Mouse (Mus musculus) C2C12 (cell line): Measurements from ENCODE around the gene Mgst3. TPM values are rescaled to one million over a fixed set of nuclear protein-coding genes. Genes with fewer than 3 reads are reported as not detected.

ENCODE experiments used
- H3K27me3 ChIP-seq: one replicate; pipeline ENCODE4 v1.6.1; 2011; ENCODE audit not compliant: control insufficient read depth, insufficient read depth, insufficient read length
- H3K36me3 ChIP-seq: one replicate; pipeline ENCODE4 v1.6.1; 2011; ENCODE audit not compliant: control insufficient read depth, insufficient read depth
- H3K4me3 ChIP-seq: one replicate; pipeline ENCODE4 v1.5.1; 2011; ENCODE audit warnings: mild to moderate bottlenecking, control low read depth; ENCODE audit not compliant: poor library complexity, insufficient read depth, severe bottlenecking
- H3K79me2 ChIP-seq: one replicate; pipeline ENCODE4 v1.6.1; 2011; ENCODE audit not compliant: control insufficient read depth, insufficient read depth
- H3K79me3 ChIP-seq: one replicate; pipeline ENCODE4 v1.6.1; 2011; ENCODE audit warnings: low read depth, control low read depth
- H3ac ChIP-seq: one replicate; pipeline ENCODE3; 2011; ENCODE audit warnings: low read depth; ENCODE audit not compliant: control insufficient read depth, insufficient read length
- CEBPB ChIP-seq: IDR thresholded peaks from one replicate; pipeline ENCODE4 v1.6.1; 2011; ENCODE audit warnings: low read depth, mild to moderate bottlenecking, control low read depth, moderate library complexity
- CTCF ChIP-seq: IDR thresholded peaks from one replicate; pipeline ENCODE4 v1.5.1; 2011; ENCODE audit not compliant: control insufficient read depth, insufficient read depth, insufficient read length
- FOSL1 ChIP-seq: IDR thresholded peaks from one replicate; pipeline ENCODE4 v1.8.0; 2011; ENCODE audit warnings: mild to moderate bottlenecking, low read length; ENCODE audit not compliant: poor library complexity, insufficient read depth, severe bottlenecking
- MAX ChIP-seq: IDR thresholded peaks from one replicate; pipeline ENCODE4 v1.6.1; 2011; ENCODE audit warnings: mild to moderate bottlenecking, control low read depth
- MYOD1 ChIP-seq: IDR thresholded peaks from one replicate; pipeline ENCODE4 v1.6.1; 2011; ENCODE audit warnings: low read depth; ENCODE audit not compliant: control insufficient read depth, insufficient read length
- MYOG ChIP-seq: IDR thresholded peaks from one replicate; pipeline ENCODE4 v1.6.1; 2011; ENCODE audit not compliant: control insufficient read depth, insufficient read length; ENCODE audit errors: extremely low read depth
- USF1 ChIP-seq: IDR thresholded peaks from one replicate; pipeline ENCODE4 v1.6.1; 2011; ENCODE audit warnings: low read depth, mild to moderate bottlenecking, control low read depth, moderate library complexity
- microRNA-seq: library from miRNA; unstranded; fragments of <30 nt; microRNA quantifications from one replicate; pipeline ENCODE4, GENCODE M21; 2019; ENCODE audit warnings: borderline microRNAs expressed
- polyA plus RNA-seq: library from polyadenylated mRNA; unstranded; fragments of >200 nt; fragmentation: generic; extraction: Trizol; gene quantifications from one replicate; pipeline ENCODE4 v1.2.1, GENCODE M21; 2012; ENCODE audit warnings: missing spikeins

The Mgst3 gene
- polyA plus RNA-seq, 1 experiment: 108 TPM

DNA sequence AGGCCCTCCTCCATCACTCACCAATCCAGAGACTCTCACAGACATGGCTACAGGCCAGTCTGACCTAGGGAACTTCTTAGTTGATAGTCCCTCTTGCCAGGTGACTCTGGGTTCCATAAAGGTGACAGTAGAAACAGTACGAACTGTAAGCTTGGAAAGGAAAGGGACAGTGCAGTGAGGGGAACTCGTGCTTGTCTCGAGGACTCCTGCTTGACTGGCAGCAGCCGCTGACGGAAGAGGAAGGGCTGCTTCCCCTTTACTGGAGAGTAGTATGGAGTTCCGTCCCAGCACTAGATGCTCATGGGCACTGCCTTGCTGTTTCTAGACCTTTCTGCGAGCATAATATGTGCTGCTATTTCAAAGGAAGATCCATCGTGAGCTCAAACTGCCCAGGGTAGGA is 62.5 kb downstream of the Mgst3 start:
- Histone ChIP-seq H3K36me3 (peaks cover 59% of the 10 kb centered on the region), H3K4me3 (no peak overlapping the region), H3K27me3 (no peaks in the 10 kb centered on the region), H3ac (no peak overlapping the region), H3K79me2 (no peaks in the 10 kb centered on the region), H3K79me3 (no peaks in the 10 kb centered on the region)
- no peak for TF ChIP-seq MYOD1
- no peak for TF ChIP-seq MYOG
- TF ChIP-seq CEBPB: no peak
- no peak for TF ChIP-seq MAX
- no peak for TF ChIP-seq FOSL1
- TF ChIP-seq CTCF: no peak
- no peak for TF ChIP-seq USF1

GRCm38 (mm10) chr1:167328776-167329175 is 64.9 kb downstream of the Mgst3 start:
- no peak for TF ChIP-seq FOSL1
- no peak for TF ChIP-seq MAX
- no peak for TF ChIP-seq CEBPB
- no peak for TF ChIP-seq MYOG
- no peak for TF ChIP-seq CTCF
- no peak for TF ChIP-seq USF1
- TF ChIP-seq MYOD1: no peak
- H3K36me3 ChIP-seq: peaks cover 67% of the 10 kb centered on the region
- no peaks in the 10 kb centered on the region for H3K79me3 ChIP-seq
- no peaks in the 10 kb centered on the region for H3K27me3 ChIP-seq
- H3K79me2 ChIP-seq: no peaks in the 10 kb centered on the region
- H3ac ChIP-seq: no peak overlapping the region
- no peak overlapping the region for H3K4me3 ChIP-seq

Small RNA genes within 50 kb of the gene (microRNA-seq; reads per million reads assigned to microRNA genes)
- gene Gm25911: not detected

Other genes starting within 250 kb of the Mgst3 start
- 104 TPM for gene Uck2, start 108.5 kb downstream of the Mgst3 start, polyA plus RNA-seq
- gene Tmco1, start 85.5 kb downstream of the Mgst3 start, polyA plus RNA-seq: 59.8 TPM
- 29.4 TPM for gene Aldh9a1, start 43.9 kb downstream of the Mgst3 start, polyA plus RNA-seq
- gene Lrrc52, start 72.9 kb upstream of the Mgst3 start, polyA plus RNA-seq: not detected
- gene Rxrg, start 204.5 kb upstream of the Mgst3 start, polyA plus RNA-seq: not detected